Mouse (Mus musculus) ES-CJ7 (cell line): ENCODE measurements around the gene Ehd1.
A peak's percentile ranks its signal among the peaks of the same experiment; 100 is the strongest.

Experiments
- DNase-seq: peaks from one replicate; pipeline ENCODE4 v3.0.0; 2011; ENCODE audit warnings: low read depth, low spot score

Gene Ehd1

GRCm38 (mm10) chr19:6276426-6277421 lies at the start of gene Ehd1:
Gene Ehd1, plus strand, starts transcription at chr19:6276725.
- peak; percentile 98 for DNase-seq

GRCm38 (mm10) chr19:6226763-6227162 lies 49.8 kb upstream of the Ehd1 start:
- no peak for DNase-seq

GRCm38 (mm10) chr19:6227864-6228263 lies 48.7 kb upstream of the Ehd1 start:
- no peak for DNase-seq

- DNase-seq = no peak
Measured at GRCm38 (mm10) chr19:6230411-6230810, 46.1 kb upstream of the Ehd1 start.

- no peak for DNase-seq
Measured at GRCm38 (mm10) chr19:6231036-6231435, 45.5 kb upstream of the Ehd1 start.

GRCm38 (mm10) chr19:6233647-6234046 lies 42.9 kb upstream of the Ehd1 start:
- DNase-seq = no peak

- DNase-seq = no peak
Measured at GRCm38 (mm10) chr19:6234337-6235083, 42.0 kb upstream of the Ehd1 start.

- peak; percentile 86 for DNase-seq
Measured at GRCm38 (mm10) chr19:6235084-6236052, 41.2 kb upstream of the Ehd1 start, which contains the start of gene Ppp2r5b. Gene Ppp2r5b, minus strand, starts transcription at chr19:6235872.

- peak; percentile 90 for DNase-seq
Measured at GRCm38 (mm10) chr19:6236053-6236441, 40.5 kb upstream of the Ehd1 start.

- no peak for DNase-seq
Measured at GRCm38 (mm10) chr19:6236842-6237241, 39.7 kb upstream of the Ehd1 start.

GRCm38 (mm10) chr19:6238740-6239139 lies 37.8 kb upstream of the Ehd1 start:
- peak; percentile 74 for DNase-seq

GRCm38 (mm10) chr19:6240136-6240535 lies 36.4 kb upstream of the Ehd1 start:
- peak; percentile 46 for DNase-seq

GRCm38 (mm10) chr19:6240725-6241124 lies 35.8 kb upstream of the Ehd1 start:
- DNase-seq = peak; percentile 69

- DNase-seq = peak; percentile 100
Measured at GRCm38 (mm10) chr19:6241274-6242107, 35.0 kb upstream of the Ehd1 start, which contains the start of gene Atg2a. Gene Atg2a, plus strand, starts transcription at chr19:6241668.

- DNase-seq = peak; percentile 89
Measured at GRCm38 (mm10) chr19:6242281-6242680, 34.2 kb upstream of the Ehd1 start.

GRCm38 (mm10) chr19:6243226-6243625 lies 33.3 kb upstream of the Ehd1 start:
- no peak for DNase-seq

- no peak for DNase-seq
Measured at GRCm38 (mm10) chr19:6245806-6246205, 30.7 kb upstream of the Ehd1 start.

- peak; percentile 73 for DNase-seq
Measured at GRCm38 (mm10) chr19:6247526-6248300, 28.8 kb upstream of the Ehd1 start.

GRCm38 (mm10) chr19:6253021-6253420 lies 23.5 kb upstream of the Ehd1 start:
- DNase-seq = no peak
